Mouse (Mus musculus) CD8-positive naive resting alpha-beta T cell, adult 2 months (primary cell): ENCODE results near the gene Ebf4.
"Not testable (repeated sequence)": the region's sequence is repeated elsewhere in the genome, so short reads cannot be mapped to it uniquely, and the experiment has no call there.

ENCODE experiments used
- DNase-seq, 2 experiments: peaks; one replicate each; pipeline ENCODE4 v3.0.0; 2022; ENCODE audit warnings: low read depth in 2 of 2, low spot score in 2 of 2

The Ebf4 gene

GRCm38 (mm10) chr2:130295331-130296133 lies 563 bp downstream of the Ebf4 start:
- peak in 1 of 2 experiments; percentile 28 for DNase-seq

GRCm38 (mm10) chr2:130296134-130296745 lies 1.3 kb downstream of the Ebf4 start:
- no peak for DNase-seq

DNA sequence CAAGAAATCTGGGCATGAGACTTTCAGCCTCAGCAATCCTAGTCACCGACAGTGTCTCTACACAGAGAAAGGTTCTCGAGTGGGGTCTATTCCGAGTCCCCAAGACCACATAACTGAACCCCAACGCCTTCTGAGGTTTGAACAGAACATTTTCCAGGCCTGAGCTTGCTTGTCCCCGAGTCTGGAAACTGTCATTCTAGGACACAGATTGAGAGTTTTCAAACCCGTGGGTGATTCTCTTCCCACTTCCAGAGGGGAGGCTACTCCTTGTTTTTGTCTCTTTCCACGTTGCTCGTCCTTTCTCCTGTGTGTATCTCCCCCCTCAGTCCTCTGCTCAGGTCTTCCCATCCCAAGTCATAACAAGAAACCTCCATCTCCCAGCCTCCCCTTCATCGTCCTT lies 2.6 kb downstream of the Ebf4 start:
- DNase-seq, result no peak

- no peak for DNase-seq
These were observed 8.0 kb downstream of the Ebf4 start for GRCm38 (mm10) chr2:130303014-130303413.

DNA sequence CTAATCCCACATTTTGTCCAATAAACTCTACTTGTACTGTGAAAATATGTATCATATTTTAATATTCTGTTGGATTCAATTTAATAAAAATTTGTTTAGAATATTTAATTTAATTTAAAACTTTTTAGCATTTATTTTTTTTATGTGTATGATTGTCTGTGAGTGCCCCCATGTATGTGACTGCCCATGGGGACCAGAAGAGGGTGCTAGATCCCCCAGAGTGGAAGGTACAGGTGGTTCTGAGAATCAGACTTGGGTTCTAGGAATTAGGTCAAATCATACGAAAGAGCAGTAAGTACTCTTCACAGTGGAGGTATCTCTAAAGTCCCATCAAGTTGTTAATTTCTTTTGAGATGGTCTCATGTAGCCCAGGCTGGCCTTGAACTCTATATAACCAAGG lies 32.1 kb downstream of the Ebf4 start:
- DNase-seq, result no peak

- no peak for DNase-seq
These were observed 34.5 kb downstream of the Ebf4 start for GRCm38 (mm10) chr2:130329502-130329901.

DNA sequence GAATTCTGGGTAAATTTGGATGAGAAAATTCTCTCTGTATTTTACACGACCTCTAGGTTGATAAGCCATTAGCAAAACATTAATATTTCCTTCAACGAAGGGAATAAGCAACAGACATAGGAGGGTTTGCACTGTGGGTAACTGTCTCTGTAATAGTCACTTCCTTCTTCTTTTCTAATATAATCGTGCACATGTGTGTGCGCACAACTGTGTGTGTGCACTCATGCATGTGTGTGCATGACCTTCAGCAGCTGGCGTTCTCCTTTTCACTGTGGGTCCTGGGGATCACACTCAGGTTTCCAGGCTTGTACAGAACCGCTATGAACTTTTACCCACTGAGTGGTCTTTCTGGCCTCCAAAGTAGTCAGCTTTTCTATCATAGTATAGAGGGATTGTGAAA lies 40.1 kb downstream of the Ebf4 start:
- DNase-seq, result no peak

DNA sequence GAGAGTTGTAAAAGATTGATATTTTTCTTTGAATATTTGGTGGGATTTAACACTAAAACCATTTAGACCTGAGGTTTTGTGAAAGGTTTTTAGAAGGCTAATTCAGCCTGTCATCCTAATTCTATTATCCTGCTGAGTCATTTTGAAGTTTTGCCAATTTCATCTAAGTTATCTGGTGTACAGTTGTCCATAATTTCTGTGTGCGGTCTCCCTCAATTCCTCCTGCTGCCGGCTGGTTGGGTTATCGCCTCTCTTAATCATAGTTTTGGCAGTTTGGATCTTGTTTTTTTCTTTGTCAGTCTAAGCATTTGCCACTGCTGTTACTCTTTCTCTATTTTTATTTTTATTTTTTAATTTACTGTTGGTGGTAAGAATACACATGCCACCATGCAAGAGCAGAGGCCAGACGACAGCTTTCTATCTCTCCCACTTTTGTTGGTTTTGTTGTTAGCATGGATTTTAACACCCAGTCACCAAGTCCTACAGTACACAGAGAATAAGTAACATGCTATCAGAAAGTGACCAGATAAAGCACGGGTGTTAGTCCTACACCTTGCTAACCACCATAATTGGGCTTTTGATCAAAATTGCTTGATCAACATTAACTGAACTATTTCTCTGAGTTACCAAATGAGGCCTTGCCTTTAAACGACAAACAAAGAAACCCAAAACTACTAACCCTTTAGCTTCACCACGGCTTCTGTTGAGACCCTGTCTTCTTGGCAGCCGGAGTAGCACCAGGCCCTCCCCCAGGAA lies 45.7 kb downstream of the Ebf4 start:
- DNase-seq, result no peak

DNA sequence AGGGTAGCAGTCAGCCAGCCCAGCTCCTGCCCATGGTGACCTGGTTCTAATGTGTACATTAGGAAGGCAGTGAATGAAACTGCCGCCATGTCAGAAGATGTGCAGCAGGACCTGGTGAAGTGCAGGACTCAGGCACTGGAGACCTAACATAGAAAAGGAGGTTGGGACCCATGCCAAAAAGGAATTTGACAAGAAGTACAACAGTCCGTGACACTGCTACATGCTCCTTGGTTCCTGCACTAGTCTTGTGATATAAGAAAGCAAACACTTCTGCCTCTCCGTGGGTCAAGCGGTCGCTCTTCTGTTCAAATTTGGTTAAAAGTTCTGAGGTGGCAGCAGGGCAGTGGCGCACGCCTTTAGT lies 46.2 kb downstream of the Ebf4 start:
- DNase-seq, result no peak

DNA sequence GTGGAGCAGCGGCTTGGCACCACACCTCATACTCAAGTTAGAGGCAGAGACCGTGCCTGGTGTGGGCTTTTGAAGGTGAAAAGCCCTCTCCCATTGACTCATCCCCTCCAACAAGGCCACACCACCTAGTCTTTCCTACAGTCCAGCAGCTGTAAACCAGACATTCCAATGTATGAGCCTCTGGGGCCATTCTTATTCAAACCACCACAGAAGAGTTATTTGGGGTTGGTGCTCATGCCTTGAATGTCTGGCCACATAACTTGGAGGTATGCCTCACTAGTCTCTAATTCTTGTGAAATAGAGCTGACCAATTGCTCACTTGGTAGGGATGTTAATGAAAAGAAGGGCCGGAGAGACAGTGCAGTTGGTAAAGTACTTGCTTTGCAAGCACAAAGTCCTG lies 55.4 kb downstream of the Ebf4 start:
- no peak for DNase-seq

DNA sequence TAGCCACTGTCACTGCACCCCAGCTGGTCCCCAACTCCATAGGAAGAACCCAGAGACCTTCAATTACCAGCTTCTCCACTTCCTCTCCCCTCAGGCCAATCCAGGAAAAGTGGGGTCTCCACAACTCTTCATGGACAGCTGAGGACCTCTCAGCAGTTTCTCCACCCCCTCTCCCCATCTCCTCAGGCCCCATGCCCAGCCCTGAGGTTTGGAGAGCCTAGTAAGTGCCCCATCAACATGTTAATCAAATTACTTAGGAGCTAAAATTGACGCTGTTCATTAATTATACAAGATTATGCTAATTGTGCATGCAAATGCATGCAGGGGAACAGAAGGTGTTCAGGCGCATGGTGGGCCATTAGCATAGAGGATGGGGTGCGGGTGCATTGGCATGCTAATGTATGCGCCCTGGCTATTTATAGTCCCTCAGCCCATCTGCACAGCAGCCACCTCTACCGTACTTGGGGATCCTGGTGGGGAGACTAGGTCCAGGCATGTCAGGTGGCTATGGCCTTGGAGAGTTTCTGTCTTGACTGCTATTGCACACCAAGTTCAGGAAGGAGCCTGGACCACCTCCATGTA lies 56.9 kb downstream of the Ebf4 start:
- DNase-seq, result no peak

- DNase-seq, result no peak
These were observed 58.4 kb downstream of the Ebf4 start for GRCm38 (mm10) chr2:130353411-130353810.

DNA sequence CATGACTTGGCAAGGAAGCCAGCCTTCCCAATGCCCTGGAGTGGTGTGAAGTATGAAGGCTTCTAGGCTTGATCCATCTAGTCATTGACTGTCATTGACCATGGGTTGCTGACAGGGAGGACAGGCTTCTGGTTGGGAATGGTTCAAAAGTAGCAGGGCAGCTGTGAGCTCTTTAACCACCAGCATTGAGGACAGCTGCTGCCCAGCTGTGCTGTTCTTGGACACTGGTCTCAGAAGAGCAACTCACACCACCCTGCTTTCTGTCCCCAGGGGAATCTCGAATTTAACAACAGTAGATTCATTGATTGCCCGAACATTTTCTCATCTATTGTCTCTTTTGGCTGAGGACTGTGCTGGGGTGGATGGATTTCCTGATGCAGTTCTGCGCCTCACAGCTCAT lies 58.9 kb downstream of the Ebf4 start:
- DNase-seq, result no peak

DNA sequence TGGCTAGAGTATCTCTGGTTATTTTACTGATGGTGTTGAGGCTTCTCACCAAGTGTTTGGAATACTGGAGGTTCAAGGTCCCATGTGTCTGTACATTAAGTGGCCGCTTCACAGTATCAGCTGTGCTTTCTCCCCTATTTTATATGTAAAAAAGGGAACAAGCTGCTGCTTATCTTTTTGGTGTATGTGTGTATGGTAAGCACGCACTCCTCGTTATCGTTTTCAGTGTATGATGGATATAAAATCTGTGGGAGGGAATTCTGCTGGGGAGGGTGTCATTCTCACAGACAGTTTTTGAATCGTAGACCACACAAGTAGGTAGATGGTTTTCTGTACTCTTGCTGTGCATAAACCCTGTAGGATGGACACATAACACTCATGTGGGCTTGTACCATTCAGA lies 62.6 kb downstream of the Ebf4 start:
- DNase-seq, result no peak

DNA sequence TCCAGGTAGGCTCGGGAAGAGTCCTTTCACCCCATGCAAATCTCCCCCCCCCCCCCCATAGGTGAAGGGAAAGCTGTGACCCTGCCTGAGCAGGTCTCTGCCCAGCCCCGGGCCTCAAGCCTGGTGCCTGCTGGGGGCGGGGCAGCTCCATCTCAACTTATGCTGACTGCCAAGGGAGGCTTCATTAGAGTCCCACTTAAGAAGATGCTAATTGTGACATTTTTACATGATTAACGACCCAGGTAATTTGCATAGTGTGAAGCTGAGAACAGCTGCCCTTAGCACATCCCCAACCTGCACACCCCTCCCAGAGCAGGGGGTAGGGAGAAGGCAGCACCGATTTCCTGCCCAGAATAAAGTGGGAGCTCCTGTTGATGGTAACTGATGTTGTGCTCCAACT lies 63.9 kb downstream of the Ebf4 start:
- no peak for DNase-seq

DNA sequence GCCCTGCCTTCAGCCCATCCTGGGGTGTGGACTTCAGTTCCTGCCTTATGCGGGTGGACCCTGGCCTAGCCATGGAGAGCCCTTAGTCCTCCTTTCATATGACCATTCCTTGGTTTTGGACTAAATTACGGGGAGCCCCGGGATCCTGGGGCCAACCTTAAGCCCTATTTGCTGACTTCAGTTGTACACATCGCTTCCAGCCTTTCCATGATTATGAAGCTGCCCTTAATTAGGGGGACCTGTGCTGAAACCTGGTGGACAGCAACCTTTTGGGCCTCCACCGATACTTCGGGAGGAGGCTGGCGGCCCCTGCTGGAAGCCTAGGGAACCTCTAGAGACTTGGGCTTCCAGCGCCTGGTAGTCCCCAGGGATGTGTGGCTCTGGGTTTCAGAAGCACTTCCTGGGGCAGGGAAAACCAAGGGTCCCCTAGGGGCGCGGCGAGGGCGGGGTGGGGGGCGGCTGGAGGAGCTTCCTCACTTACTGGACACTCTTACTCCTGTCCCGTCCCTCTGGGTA lies 67.6 kb downstream of the Ebf4 start:
- DNase-seq, result no peak

DNA sequence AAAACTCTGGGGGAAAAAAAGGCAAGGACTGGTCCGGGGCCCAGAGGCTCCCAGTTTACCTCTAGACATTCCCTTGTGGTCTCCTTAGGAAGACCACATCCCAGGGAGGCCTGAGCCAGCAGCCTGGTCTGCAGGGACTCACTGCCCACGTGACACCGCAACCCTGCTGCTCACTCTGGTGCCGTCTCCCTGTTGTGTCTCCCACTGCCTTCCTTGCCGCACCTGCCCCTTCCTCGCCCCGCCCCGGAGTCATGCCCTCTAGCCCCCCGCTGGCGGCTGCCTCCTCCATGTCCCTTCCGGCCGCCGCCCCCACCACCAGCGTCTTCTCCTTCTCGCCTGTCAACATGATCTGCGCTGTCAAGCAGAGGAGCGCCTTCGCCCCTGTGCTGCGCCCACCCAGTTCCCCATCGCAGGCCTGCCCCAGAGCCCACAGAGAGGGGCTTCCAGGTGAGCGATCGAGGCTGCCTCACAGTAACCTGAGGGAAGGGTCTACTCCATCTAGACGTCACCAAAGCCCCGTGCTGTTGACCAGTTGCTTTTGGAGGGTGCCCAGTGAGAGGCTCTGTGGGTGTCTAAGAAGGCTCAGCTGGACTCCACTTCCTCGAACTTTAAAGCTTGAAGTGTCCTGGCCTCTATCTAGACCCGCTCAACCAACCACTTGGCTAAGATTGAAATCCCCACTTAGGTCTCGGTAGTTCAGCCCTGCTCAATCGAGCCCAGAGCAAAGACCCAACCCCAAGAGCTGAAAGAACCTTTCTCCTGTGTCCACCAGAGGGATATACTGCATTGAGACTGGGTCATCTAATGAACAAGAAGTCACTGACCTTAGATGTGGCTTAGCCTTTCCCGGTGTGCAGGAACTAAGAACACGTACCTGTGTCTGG lies 70.5 kb downstream of the Ebf4 start:
- no peak for DNase-seq

DNA sequence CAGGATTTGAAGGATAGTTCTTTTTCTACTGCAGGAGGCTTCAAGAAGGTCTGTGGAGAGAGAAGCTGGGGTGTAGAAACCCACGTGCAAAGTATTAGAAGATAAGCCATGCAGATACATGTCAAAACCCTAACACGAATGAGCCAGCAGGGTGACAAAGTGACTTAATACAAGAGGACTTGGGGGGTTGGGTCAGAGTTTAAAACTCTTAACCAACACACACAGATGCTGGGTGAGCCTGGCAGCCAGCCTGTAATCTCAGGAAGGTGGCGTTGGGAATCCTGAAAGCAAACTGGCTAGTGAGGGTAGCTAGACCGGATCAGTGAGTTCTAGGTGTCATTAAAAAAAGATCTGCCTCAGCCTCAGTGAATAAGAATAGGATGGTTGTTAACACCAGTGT lies 72.4 kb downstream of the Ebf4 start:
- DNase-seq, result no peak

GRCm38 (mm10) chr2:130373026-130373425 lies 78.1 kb downstream of the Ebf4 start:
- not testable (repeated sequence) for DNase-seq

GRCm38 (mm10) chr2:130374951-130375350 lies 80.0 kb downstream of the Ebf4 start:
- DNase-seq, result no peak

GRCm38 (mm10) chr2:130383205-130383604 lies 88.2 kb downstream of the Ebf4 start:
- no peak for DNase-seq
